Mouse (Mus musculus): ENCODE results near the gene Ptprg.

Gene Ptprg

DNA sequence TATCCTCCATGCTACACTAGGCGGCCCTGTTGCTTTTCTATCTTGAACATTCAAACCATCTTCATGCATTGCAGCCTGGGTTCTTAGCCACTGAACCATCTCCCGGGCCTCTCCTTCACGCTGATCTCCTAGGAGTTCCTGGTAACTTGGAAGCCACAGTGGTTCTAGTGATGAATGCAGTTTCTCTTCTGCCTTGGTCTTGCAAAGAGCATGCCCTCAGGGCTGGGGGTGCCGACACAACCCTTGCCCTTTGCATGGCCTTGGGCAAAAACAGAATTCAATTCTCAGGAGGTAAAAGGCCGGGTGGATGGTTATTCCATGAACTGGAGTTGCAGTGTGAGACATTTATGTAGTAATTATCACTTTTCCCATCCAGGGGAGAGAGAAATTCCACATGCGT, 67.0 kb downstream of the Ptprg start:
- DNase-seq = no peak

GRCm38 (mm10) chr14:11620962-11621568, 67.7 kb downstream of the Ptprg start:
- no peak for DNase-seq

DNA sequence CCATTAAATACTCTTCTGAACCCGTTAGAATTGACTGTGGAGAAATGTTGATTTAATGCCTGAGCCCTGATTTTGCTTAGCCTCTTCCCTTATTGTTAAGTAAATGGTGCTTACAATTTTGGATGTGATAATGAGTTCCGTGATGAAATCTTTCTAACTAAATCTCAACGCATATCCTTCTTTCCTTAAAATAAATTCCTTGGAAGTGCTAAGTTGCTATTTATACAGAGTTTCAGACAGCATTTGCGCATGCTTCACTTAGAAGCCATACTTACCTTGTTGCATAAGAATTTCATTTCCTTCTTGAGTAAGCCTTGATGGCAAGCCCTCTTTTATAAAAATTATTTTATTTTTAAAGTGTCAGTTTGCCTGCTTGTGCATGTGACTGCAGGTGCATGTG, 70.2 kb downstream of the Ptprg start:
- no peak for DNase-seq

GRCm38 (mm10) chr14:11630736-11631135, 77.4 kb downstream of the Ptprg start:
- no peak for DNase-seq

DNA sequence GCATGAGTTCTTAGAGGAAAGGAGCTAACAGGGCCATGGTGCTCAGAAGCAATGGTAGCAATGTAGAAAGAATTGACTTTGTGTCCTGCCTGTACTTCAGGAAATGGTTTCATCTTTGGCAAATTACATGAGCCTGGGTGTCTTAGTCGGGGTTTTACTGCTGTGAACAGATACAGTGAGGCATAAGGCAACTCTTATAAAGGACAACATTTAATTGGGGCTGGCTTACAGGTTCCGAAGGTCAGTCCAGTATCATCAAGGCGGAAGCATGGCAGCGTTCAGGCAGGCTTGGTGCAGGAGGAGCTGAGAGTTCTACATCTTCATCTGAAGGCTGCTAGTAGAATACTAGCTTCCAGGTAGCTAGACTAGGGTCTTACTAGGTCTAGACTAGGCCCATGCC, 78.2 kb downstream of the Ptprg start:
- no peak for DNase-seq

DNA sequence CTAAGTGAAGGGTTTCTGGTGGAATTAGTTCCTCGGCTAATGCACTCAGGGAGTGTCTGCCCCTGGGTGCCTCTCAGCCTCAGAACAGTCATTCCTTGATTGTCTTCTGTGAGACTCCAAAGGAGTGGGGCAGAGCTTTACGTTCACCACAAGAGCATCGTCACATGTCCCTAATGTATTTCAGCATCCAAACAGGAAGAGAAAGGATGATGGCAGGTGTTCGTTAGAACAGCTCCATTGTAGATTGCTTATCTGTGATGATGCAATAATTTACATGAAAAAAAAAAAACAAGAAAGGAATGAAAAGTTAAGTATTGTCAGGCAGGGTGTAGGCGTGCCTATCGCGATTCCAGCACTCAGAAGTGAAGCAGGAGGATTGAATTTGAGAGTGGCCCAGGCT, 84.3 kb downstream of the Ptprg start:
- no peak for DNase-seq

DNA sequence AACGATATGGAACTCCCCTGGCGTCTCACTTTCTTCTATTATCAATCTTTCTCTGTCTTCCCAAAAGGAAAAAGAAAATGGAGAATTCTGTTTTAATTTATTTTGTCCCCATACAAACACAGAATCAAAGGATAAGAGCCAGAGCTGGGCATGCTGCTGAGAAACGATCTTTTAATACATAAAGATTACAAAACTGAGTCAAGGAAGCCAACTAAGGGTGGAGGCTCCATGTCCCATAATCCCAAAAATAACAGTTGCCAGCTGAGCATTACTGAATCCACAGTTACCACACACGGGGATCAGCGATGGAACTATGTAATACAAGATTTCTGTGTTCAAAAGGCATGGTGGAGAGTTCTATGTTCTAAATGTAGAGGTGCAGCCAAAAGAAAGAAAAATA, 86.0 kb downstream of the Ptprg start:
- DNase-seq = no peak

DNA sequence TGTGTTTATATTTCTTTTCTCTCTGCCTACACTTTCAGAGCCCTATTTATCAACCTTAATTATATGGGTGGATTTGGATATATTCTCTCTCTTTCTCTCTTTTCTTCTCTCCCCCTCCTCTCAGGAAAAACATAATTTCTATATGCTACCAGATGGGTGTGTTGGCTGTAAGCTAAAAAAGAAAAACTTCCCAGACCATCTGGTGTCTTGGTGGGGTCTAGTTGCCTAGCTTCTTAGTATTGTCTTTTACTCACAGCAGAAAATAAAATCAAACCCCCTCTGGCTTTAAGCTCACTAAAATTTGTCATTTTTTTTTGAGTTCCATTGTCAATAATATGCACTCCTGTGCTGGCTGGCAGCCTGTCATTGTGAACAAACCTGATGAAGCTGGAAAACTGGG, 87.0 kb downstream of the Ptprg start:
- no peak for DNase-seq

GRCm38 (mm10) chr14:11640996-11641395, 87.7 kb downstream of the Ptprg start:
- peak; percentile 59 for DNase-seq

GRCm38 (mm10) chr14:11642977-11643376, 89.6 kb downstream of the Ptprg start:
- no peak for DNase-seq

GRCm38 (mm10) chr14:11657374-11657773, 104.0 kb downstream of the Ptprg start:
- no peak for DNase-seq

DNA sequence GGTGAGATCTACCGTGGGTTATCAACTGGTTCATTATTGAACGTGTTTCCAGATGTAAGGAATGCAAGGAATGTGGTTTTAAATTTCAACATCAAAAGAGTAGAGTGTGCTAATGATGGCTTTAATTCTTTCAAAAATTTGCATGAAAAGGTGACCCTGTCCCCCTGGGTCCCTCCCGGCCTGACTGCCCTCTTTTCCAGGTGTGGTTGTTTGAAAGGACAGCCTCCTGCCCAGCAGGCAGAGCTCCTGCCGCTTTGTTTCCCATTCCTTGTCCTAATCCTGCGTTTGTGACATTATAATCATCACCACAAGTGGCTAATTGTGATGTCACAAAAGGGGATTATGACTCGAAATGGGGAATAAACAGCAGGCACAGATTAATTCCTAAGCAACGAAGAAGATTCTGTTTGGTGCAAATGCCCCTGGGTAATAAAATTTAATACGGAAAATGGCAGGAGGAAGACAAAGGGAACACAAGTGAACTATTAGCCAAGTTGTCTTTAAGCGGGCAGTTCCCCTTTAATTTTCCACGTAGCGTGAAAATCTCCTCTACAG, 110.4 kb downstream of the Ptprg start:
- no peak for DNase-seq

- DNase-seq = no peak
These were observed 111.0 kb downstream of the Ptprg start for GRCm38 (mm10) chr14:11664302-11664701.

DNA sequence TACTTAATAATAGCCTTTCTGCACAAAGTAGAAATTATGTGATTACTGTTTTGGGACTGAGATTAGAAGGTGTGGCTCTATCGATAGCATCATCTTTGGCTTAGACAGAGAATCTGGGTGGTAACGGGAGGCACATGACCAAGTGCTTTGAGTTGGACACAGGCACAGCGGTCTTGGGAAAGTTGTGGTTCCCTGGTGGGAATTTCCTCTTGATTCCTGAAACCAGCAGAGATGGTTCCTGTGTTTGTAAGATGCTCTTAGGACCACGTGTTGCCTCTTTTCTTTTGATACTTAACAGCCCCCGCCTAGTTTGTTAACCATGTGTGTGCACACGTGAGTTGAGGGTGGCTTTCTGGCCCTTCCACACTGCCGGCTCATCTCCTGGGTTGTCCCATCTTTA, 111.7 kb downstream of the Ptprg start:
- DNase-seq = no peak

GRCm38 (mm10) chr14:11667762-11668161, 114.4 kb downstream of the Ptprg start:
- DNase-seq = no peak

GRCm38 (mm10) chr14:11670847-11671246, 117.5 kb downstream of the Ptprg start:
- no peak for DNase-seq

DNA sequence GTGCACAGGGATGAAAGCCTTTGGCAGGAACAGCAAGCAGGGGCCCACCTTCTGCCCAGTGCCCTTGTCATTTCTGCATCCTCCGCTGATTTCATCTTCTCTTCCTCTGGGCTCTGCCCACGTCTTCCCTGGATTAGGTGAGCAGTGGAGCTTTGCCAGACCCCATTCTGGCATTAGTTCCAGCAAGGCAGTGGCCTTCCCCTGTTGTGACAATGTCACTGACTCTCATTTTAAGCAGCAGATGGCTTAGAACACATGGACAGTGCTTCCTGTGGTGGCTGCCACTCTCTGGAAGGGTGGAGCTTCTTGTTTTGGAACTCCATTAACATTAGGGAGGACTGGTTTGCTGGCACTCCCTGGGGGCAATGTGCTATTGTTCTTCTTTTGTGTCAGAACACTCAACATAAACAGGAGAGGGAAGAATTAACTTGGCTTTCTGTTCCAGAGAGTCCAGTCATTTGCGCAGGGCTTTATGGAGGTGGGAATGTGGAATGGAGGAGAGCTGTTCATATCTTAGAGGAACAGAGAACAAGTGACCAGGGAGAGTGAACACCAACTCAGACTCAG, 119.7 kb downstream of the Ptprg start:
- no peak for DNase-seq

- DNase-seq = no peak
These were observed 124.9 kb downstream of the Ptprg start for GRCm38 (mm10) chr14:11678201-11678600.

DNA sequence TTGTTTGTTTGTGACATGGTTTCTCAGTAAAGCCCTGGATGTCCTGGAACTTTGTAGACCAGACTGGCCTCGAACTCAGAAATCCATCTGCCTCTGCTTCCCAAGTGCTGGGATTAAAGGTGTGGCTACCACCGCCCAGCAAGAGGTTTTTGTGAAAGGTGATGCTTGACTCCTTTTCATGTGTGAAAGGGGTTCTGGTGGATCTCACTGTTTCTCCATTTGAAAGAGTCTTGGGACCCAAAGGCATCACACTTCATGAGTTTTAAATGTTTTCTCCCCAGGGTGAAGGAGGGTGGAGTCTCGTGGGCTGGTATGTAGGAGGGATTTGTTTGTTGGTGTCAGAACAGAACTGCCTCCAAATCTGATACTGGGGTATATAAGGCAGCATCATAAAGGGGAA, 126.4 kb downstream of the Ptprg start:
- DNase-seq = no peak

- DNase-seq = no peak
These were observed 127.3 kb downstream of the Ptprg start for GRCm38 (mm10) chr14:11680621-11681020.

GRCm38 (mm10) chr14:11682441-11682840, 129.1 kb downstream of the Ptprg start:
- no peak for DNase-seq

- DNase-seq = peak; percentile 21
These were observed 130.2 kb downstream of the Ptprg start for GRCm38 (mm10) chr14:11683386-11684081.

GRCm38 (mm10) chr14:11684104-11684503, 130.8 kb downstream of the Ptprg start:
- DNase-seq = no peak

DNA sequence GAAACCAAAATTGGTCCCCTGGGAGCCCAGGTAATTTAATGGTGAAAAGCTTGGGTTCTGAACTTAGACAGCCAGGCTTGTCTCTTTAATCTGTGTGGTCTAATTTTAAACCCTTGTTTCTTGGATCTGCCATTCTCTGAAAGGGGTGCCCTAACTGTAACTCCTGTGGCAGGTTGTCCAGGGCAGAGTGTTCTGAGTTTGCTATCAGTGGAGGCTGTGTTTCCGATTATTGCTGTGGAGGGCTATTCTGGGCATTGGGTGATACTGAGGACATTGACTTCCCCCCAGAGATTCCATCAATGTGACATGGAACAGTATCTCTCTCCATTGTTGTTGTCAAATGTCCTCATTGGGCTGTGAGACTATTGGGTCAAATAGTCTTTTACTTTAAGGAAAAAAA, 134.2 kb downstream of the Ptprg start:
- no peak for DNase-seq
